Mouse (Mus musculus): ENCODE results near the gene Gm37419.

DNA sequence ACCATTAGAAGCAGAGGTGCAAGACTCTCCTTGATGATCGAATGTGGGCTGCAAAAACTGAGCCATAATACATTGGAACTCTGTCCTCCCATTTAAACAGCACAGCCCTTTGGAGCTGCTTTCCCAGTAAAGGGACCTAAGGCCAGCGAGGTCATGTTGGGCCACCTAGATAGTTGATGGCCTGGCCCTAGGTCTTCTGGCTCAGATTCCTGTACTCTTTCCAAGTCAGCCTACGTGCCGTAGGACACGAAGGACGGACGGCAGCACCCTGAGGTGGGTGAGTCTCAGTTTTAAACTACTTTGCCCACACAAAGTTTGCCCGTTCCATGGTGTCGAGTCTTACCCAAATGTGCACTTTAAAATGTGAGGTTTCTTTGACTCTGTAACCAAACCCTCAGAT is 8.8 kb upstream of the Gm37419 start:
- TF ChIP-seq FLI1 (IDR thresholded peaks at IDR 0.05; ENCODE audit: low read length) = no peak
- TF ChIP-seq GATA1 (IDR thresholded peaks at IDR 0.05; ENCODE audit: borderline replicate concordance, low read length) = no peak

Measured in megakaryocyte, embryonic 14.5 days (primary cell).